Mouse (Mus musculus) stomach, postnatal 0 days (tissue): ENCODE measurements around the gene Glrx. TPM values are rescaled to one million over a fixed set of nuclear protein-coding genes. Genes with fewer than 3 reads are reported as not detected.

Source experiments
- ATAC-seq: fragments of 200-750 bp; cut with Nextera tagmentation; 2 replicates; pipeline ENCODE4 v1.8.0; 2017; ENCODE audit not compliant: low FRiP score, low TSS enrichment
- DNase-seq: peaks from one replicate; pipeline ENCODE4 v3.0.0-alpha.2; 2016; ENCODE audit warnings: low spot score
- H3K27ac ChIP-seq: fragments of 300-500 bp; sonication (generic); replicated peaks from 2 replicates; pipeline ENCODE4 v1.5.1; 2014; ENCODE audit warnings: mild to moderate bottlenecking, control low read depth
- H3K27me3 ChIP-seq: fragments of 300-500 bp; sonication (generic); 2 replicates; pipeline ENCODE4 v1.6.1; 2014; ENCODE audit warnings: low read length; ENCODE audit not compliant: control insufficient read depth, insufficient read depth
- H3K36me3 ChIP-seq: fragments of 300-500 bp; sonication (generic); 2 replicates; pipeline ENCODE4 v1.6.1; 2014; ENCODE audit warnings: low read length, mixed read lengths; ENCODE audit not compliant: control insufficient read depth, insufficient read depth
- H3K4me1 ChIP-seq: fragments of 300-500 bp; sonication (generic); replicated peaks from 2 replicates; pipeline ENCODE4 v1.6.1; 2014; ENCODE audit warnings: antibody characterized with exemption; ENCODE audit not compliant: control insufficient read depth, insufficient read depth
- H3K4me2 ChIP-seq: fragments of 300-500 bp; sonication (generic); replicated peaks from 2 replicates; pipeline ENCODE4 v1.6.1; 2014; ENCODE audit warnings: low read depth, mild to moderate bottlenecking, control low read depth, moderate library complexity
- H3K4me3 ChIP-seq: fragments of 300-500 bp; sonication (generic); 2 replicates; pipeline ENCODE4 v1.5.1; 2014; ENCODE audit warnings: low read depth, low read length, control low read depth
- H3K9ac ChIP-seq: fragments of 300-500 bp; sonication (generic); 2 replicates; pipeline ENCODE4 v1.6.1; 2014; ENCODE audit warnings: mild to moderate bottlenecking, low read length, control low read depth, mixed read lengths
- H3K9me3 ChIP-seq: fragments of 300-500 bp; sonication (generic); 2 replicates; pipeline ENCODE4 v1.6.1; 2016; ENCODE audit warnings: low read length; ENCODE audit not compliant: control insufficient read depth
- CTCF ChIP-seq: IDR thresholded peaks from 2 replicates; pipeline ENCODE4 v1.5.1; 2016; ENCODE audit warnings: antibody characterized with exemption, low read depth, mild to moderate bottlenecking, moderate library complexity
- EP300 ChIP-seq: optimal IDR thresholded peaks from 2 replicates; pipeline ENCODE3; 2016; ENCODE audit warnings: antibody characterized with exemption
- WGBS: fragments of 180-500 bp; shearing (Covaris S2); extraction: QIAGEN DNeasy Blood & Tissue Kit; methylation state at CpG from one replicate; pipeline ENCODE4 v1.1.7; 2014; 5-methylcytosine and 5-hydroxymethylcytosine counted together
- polyA plus RNA-seq: library from polyadenylated mRNA; unstranded; fragments of >200 nt; fragmentation: Nextera tagmentation; extraction: Ambion mirVana; gene quantifications from 2 replicates; pipeline ENCODE4 v1.2.1, GENCODE M21; 2015

The Glrx gene
- polyA plus RNA-seq, 1 experiment from 2014 or later, result 426 TPM

DNA sequence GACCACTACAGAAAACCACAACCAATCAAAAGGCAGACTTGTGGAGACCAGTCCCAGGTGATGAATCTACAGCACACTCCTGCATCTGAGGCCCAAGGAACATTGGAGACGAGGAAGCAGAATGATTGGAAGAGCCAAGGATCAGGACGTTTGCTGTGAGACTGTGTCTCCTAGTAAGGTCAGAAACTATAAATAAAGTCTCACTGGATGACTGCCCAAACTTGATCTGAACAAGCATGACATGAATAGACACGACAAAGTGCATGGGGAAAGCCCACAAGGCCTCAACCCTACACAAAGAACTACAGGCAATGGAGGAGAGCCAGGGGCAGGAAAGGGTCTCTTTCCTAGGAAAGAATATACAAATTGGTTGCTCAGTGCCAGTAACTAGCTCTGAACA is 44.1 kb downstream of the Glrx start:
- no peaks in the 10 kb centered on the region for H3K9me3 ChIP-seq
- no peaks in the 10 kb centered on the region for H3K27me3 ChIP-seq
- H3K36me3 ChIP-seq, result no peaks in the 10 kb centered on the region
- no peak for TF ChIP-seq CTCF
- H3K9ac ChIP-seq, result no peak overlapping the region; the same call in 1 of the 2 replicates
- ATAC-seq (no peak), DNase-seq (no peak)
- no peak overlapping the region for H3K4me2 ChIP-seq
- no peaks in the 10 kb centered on the region for H3K4me1 ChIP-seq
- WGBS, result 30% methylated on average over 3 of the region's 3 CpGs
- H3K4me3 ChIP-seq, result no peak overlapping the region
- no peak overlapping the region for H3K27ac ChIP-seq

GRCm38 (mm10) chr13:75891868-75892267 is 52.2 kb downstream of the Glrx start:
- Histone ChIP-seq H3K36me3 (peaks cover 4% of the 10 kb centered on the region; the same call in 1 of the 2 replicates), H3K4me2 (no peak overlapping the region), H3K4me1 (no peaks in the 10 kb centered on the region), H3K4me3 (no peak overlapping the region), H3K9ac (no peak overlapping the region), H3K27ac (no peak overlapping the region), H3K9me3 (no peaks in the 10 kb centered on the region), H3K27me3 (no peaks in the 10 kb centered on the region)
- DNase-seq (no peak), ATAC-seq (no peak)
- 92% methylated on average over 4 of the region's 4 CpGs for WGBS
- no peak for TF ChIP-seq CTCF
- no peak for TF ChIP-seq EP300

GRCm38 (mm10) chr13:75892291-75892690 is 52.6 kb downstream of the Glrx start:
- 89% methylated on average over 3 of the region's 3 CpGs for WGBS
- no peak for DNase-seq
- Histone ChIP-seq H3K4me2 (no peak overlapping the region), H3K4me1 (no peaks in the 10 kb centered on the region), H3K36me3 (peaks cover 4% of the 10 kb centered on the region; the same call in 1 of the 2 replicates), H3K9ac (no peak overlapping the region), H3K27ac (no peak overlapping the region), H3K4me3 (no peak overlapping the region), H3K27me3 (no peaks in the 10 kb centered on the region), H3K9me3 (no peaks in the 10 kb centered on the region)
- ATAC-seq, result no peak
- TF ChIP-seq CTCF (no peak), EP300 (no peak)

GRCm38 (mm10) chr13:75892876-75893275 is 53.2 kb downstream of the Glrx start:
- no peak overlapping the region for H3K4me2 ChIP-seq
- DNase-seq (no peak), ATAC-seq (no peak)
- H3K4me3 ChIP-seq, result no peak overlapping the region
- H3K36me3 ChIP-seq, result peaks cover 4% of the 10 kb centered on the region; the same call in 1 of the 2 replicates
- H3K27me3 ChIP-seq, result no peaks in the 10 kb centered on the region
- TF ChIP-seq CTCF (no peak), EP300 (no peak)
- WGBS, result 78% methylated on average over 6 of the region's 6 CpGs
- H3K9me3 ChIP-seq, result no peaks in the 10 kb centered on the region
- no peaks in the 10 kb centered on the region for H3K4me1 ChIP-seq
- H3K27ac ChIP-seq, result no peak overlapping the region
- H3K9ac ChIP-seq, result no peak overlapping the region

Other genes starting within 250 kb of the Glrx start
- 13.0 and 13.6 TPM in 2 replicates for gene Ell2, start 133.1 kb upstream of the Glrx start, polyA plus RNA-seq
- gene Rhobtb3, start 104.1 kb downstream of the Glrx start, polyA plus RNA-seq, result 9.1 and 10.0 TPM in 2 replicates
- 0.30 and 0.42 TPM in 2 replicates for gene Spata9, start 127.3 kb downstream of the Glrx start, polyA plus RNA-seq
- 18.6 and 21.6 TPM in 2 replicates for gene Rfesd, start 178.9 kb downstream of the Glrx start, polyA plus RNA-seq
- gene Gpr150, start 217.1 kb downstream of the Glrx start, polyA plus RNA-seq, result 0.12 and 0.18 TPM in 2 replicates